Mouse (Mus musculus) ES-E14 (cell line): ENCODE data around the gene Enoph1. TPM values are rescaled to one million over a fixed set of nuclear protein-coding genes. Genes with fewer than 3 reads are reported as not detected.

Source experiments
- DNase-seq: peaks from one replicate; pipeline ENCODE4 v3.0.0-alpha.2; 2013; ENCODE audit warnings: low read depth, low spot score
- H3K27ac ChIP-seq: 2 replicates; pipeline ENCODE4 v1.5.1; 2012; ENCODE audit warnings: low read depth, mild to moderate bottlenecking, low read length, moderate library complexity, mixed read lengths; ENCODE audit not compliant: poor library complexity, insufficient read depth, severe bottlenecking
- H3K36me3 ChIP-seq: 2 replicates; pipeline ENCODE4 v1.6.1; 2012; ENCODE audit warnings: mild to moderate bottlenecking, low read length, moderate library complexity, mixed read lengths; ENCODE audit not compliant: control insufficient read depth, poor library complexity, insufficient read depth, severe bottlenecking
- H3K4me1 ChIP-seq, 2 experiments: fragments of 150-350 bp in 1 of 2; sonication (generic) in 1 of 2; 2 replicates each; pipeline ENCODE4 v1.6.1; 2012; ENCODE audit warnings: low read length in 2 of 2, mild to moderate bottlenecking in 1 of 2, mixed read lengths in 1 of 2; ENCODE audit not compliant: control insufficient read depth in 2 of 2, insufficient read depth in 2 of 2, poor library complexity in 1 of 2
- H3K4me3 ChIP-seq, 2 experiments: fragments of 150-350 bp in 1 of 2; sonication (generic) in 1 of 2; 2 replicates each; pipeline ENCODE4 v1.5.1; 2012; ENCODE audit warnings: low read length in 2 of 2, low read depth in 1 of 2, mild to moderate bottlenecking in 1 of 2, mixed read lengths in 1 of 2; ENCODE audit not compliant: insufficient read depth in 1 of 2, poor library complexity in 1 of 2, severe bottlenecking in 1 of 2
- H3K9ac ChIP-seq: 2 replicates; pipeline ENCODE4 v1.6.1; 2012; ENCODE audit warnings: low read depth, mild to moderate bottlenecking, low read length, mixed read lengths; ENCODE audit not compliant: poor library complexity, insufficient read depth, severe bottlenecking
- H3K9me3 ChIP-seq: fragments of 150-350 bp; sonication (generic); 2 replicates; pipeline ENCODE4 v1.6.1; 2012; ENCODE audit warnings: low read depth, mild to moderate bottlenecking, low read length; ENCODE audit not compliant: control insufficient read depth, insufficient read depth
- CHD2 ChIP-seq: IDR thresholded peaks from 2 replicates; pipeline ENCODE4 v1.6.1; 2014; ENCODE audit warnings: mild to moderate bottlenecking, low read depth, low read length, inconsistent platforms
- HCFC1 ChIP-seq: IDR thresholded peaks from 2 replicates; pipeline ENCODE4 v1.6.1; 2012; ENCODE audit warnings: low read length, inconsistent platforms, borderline replicate concordance; ENCODE audit not compliant: insufficient read depth
- MAFK ChIP-seq: IDR thresholded peaks from 2 replicates; pipeline ENCODE4 v1.6.1; 2014; ENCODE audit warnings: mild to moderate bottlenecking, low read depth, low read length, inconsistent platforms; ENCODE audit not compliant: insufficient read depth
- ZC3H11A ChIP-seq: IDR thresholded peaks from 2 replicates; pipeline ENCODE4 v1.6.1; 2012; ENCODE audit warnings: low read depth, mild to moderate bottlenecking, inconsistent platforms, low read length, borderline replicate concordance
- ZNF384 ChIP-seq: IDR thresholded peaks from 2 replicates; pipeline ENCODE4 v1.6.1; 2012; ENCODE audit warnings: low read depth, low read length, inconsistent platforms
- in situ Hi-C, 2 experiments: fragments of 600-800 bp; cut with MboI; formaldehyde crosslinking; loops; one replicate each; pipeline ENCODE4 v1.15.1; 2025; ENCODE audit warnings: low sequenced_read_pairs in 2 of 2, inconsistent platforms in 1 of 2; ENCODE audit not compliant: unreplicated experiment in 2 of 2
- total RNA-seq: library from RNA; depleted of rRNA; stranded (reverse); fragments of 300-350 nt; gene quantifications from 2 replicates; pipeline ENCODE4 v1.2.3, GENCODE M21; 2012; rRNA removed

Enoph1 gene
- 81.5 and 88.8 TPM in 2 replicates for total RNA-seq

GRCm38 (mm10) chr5:100039602-100040142 lies at the start of gene Enoph1, which contains the start of gene Hnrnpdl:
Gene Enoph1 (plus strand): TSS chr5:100039985.
Gene Hnrnpdl (minus strand): TSS chr5:100039664.
- peaks cover 24% of the 10 kb centered on the region for H3K36me3 ChIP-seq
- in situ Hi-C loops = no loop called here
- TF ChIP-seq ZC3H11A (no peak), MAFK (no peak), CHD2 (no peak), ZNF384 (no peak), HCFC1 (no peak; the same call in 1 of the 2 replicates)
- peak within 1 kb of the TSS; percentile 99 for H3K9ac ChIP-seq
- no peaks in the 10 kb centered on the region for H3K9me3 ChIP-seq
- H3K4me1 ChIP-seq = peaks cover 3 to 7% of the 10 kb centered on the region in 2 experiments; a peak in 1 of 4 replicates
- peak; percentile 91 for DNase-seq
- H3K4me3 ChIP-seq = peak within 1 kb of the TSS; percentile 89 to 96
- peak within 1 kb of the TSS; percentile 87 for H3K27ac ChIP-seq

GRCm38 (mm10) chr5:99994166-99994565 lies 45.6 kb upstream of the Enoph1 start:
- H3K4me1 ChIP-seq = no peaks in the 10 kb centered on the region
- no peak for TF ChIP-seq ZNF384
- no peak for TF ChIP-seq ZC3H11A
- no peak for TF ChIP-seq MAFK
- TF ChIP-seq CHD2 = no peak
- no peak for TF ChIP-seq HCFC1
- in situ Hi-C loops = no loop called here
- H3K9me3 ChIP-seq = no peaks in the 10 kb centered on the region
- H3K36me3 ChIP-seq = no peaks in the 10 kb centered on the region
- no peak overlapping the region for H3K9ac ChIP-seq
- no peak for DNase-seq
- no peak overlapping the region for H3K27ac ChIP-seq
- H3K4me3 ChIP-seq = no peak overlapping the region

GRCm38 (mm10) chr5:99994680-99995079 lies 45.1 kb upstream of the Enoph1 start:
- no peak overlapping the region for H3K4me3 ChIP-seq
- in situ Hi-C loops = no loop called here
- H3K9ac ChIP-seq = no peak overlapping the region
- H3K36me3 ChIP-seq = no peaks in the 10 kb centered on the region
- H3K9me3 ChIP-seq = no peaks in the 10 kb centered on the region
- DNase-seq = no peak
- no peaks in the 10 kb centered on the region for H3K4me1 ChIP-seq
- no peak overlapping the region for H3K27ac ChIP-seq
- no peak for TF ChIP-seq HCFC1
- no peak for TF ChIP-seq CHD2
- no peak for TF ChIP-seq ZC3H11A
- TF ChIP-seq ZNF384 = no peak
- no peak for TF ChIP-seq MAFK

GRCm38 (mm10) chr5:100000048-100000447 lies 39.7 kb upstream of the Enoph1 start:
- Histone ChIP-seq H3K4me3 (peak overlapping the region in 1 of 2 experiments; percentile 42; a peak in 1 of 4 replicates), H3K36me3 (no peaks in the 10 kb centered on the region), H3K4me1 (no peaks in the 10 kb centered on the region), H3K9me3 (no peaks in the 10 kb centered on the region), H3K9ac (no peak overlapping the region), H3K27ac (no peak overlapping the region)
- in situ Hi-C loops = no loop called here
- TF ChIP-seq CHD2 (no peak), ZNF384 (no peak), ZC3H11A (no peak), MAFK (no peak)
- no peak for DNase-seq

- no peak overlapping the region for H3K27ac ChIP-seq
- TF ChIP-seq HCFC1 (no peak), ZNF384 (no peak), CHD2 (no peak), MAFK (no peak), ZC3H11A (no peak)
These were observed 39.3 kb upstream of the Enoph1 start for GRCm38 (mm10) chr5:100000500-100000899.

More at GRCm38 (mm10) chr5:100000500-100000899, 39.3 kb upstream of the Enoph1 start:
- in situ Hi-C loops = no loop called here
- no peaks in the 10 kb centered on the region for H3K36me3 ChIP-seq
- no peak for DNase-seq
- H3K9me3 ChIP-seq = no peaks in the 10 kb centered on the region
- H3K9ac ChIP-seq = no peak overlapping the region
- no peak overlapping the region for H3K4me3 ChIP-seq
- no peaks in the 10 kb centered on the region for H3K4me1 ChIP-seq
